Mouse (Mus musculus) ES-E14 (cell line): ENCODE results near the gene Cisd1. TPM values are rescaled to one million over a fixed set of nuclear protein-coding genes. Genes with fewer than 3 reads are reported as not detected.

Experiments
- DNase-seq: peaks from one replicate; pipeline ENCODE4 v3.0.0-alpha.2; 2013; ENCODE audit warnings: low read depth, low spot score
- H3K27ac ChIP-seq: 2 replicates; pipeline ENCODE4 v1.5.1; 2012; ENCODE audit warnings: low read depth, mild to moderate bottlenecking, low read length, moderate library complexity, mixed read lengths; ENCODE audit not compliant: poor library complexity, insufficient read depth, severe bottlenecking
- H3K36me3 ChIP-seq: 2 replicates; pipeline ENCODE4 v1.6.1; 2012; ENCODE audit warnings: mild to moderate bottlenecking, low read length, moderate library complexity, mixed read lengths; ENCODE audit not compliant: control insufficient read depth, poor library complexity, insufficient read depth, severe bottlenecking
- H3K4me1 ChIP-seq, 2 experiments: fragments of 150-350 bp in 1 of 2; sonication (generic) in 1 of 2; 2 replicates each; pipeline ENCODE4 v1.6.1; 2012; ENCODE audit warnings: low read length in 2 of 2, mild to moderate bottlenecking in 1 of 2, mixed read lengths in 1 of 2; ENCODE audit not compliant: control insufficient read depth in 2 of 2, insufficient read depth in 2 of 2, poor library complexity in 1 of 2
- H3K4me3 ChIP-seq, 2 experiments: fragments of 150-350 bp in 1 of 2; sonication (generic) in 1 of 2; 2 replicates each; pipeline ENCODE4 v1.5.1; 2012; ENCODE audit warnings: low read length in 2 of 2, low read depth in 1 of 2, mild to moderate bottlenecking in 1 of 2, mixed read lengths in 1 of 2; ENCODE audit not compliant: insufficient read depth in 1 of 2, poor library complexity in 1 of 2, severe bottlenecking in 1 of 2
- H3K9ac ChIP-seq: 2 replicates; pipeline ENCODE4 v1.6.1; 2012; ENCODE audit warnings: low read depth, mild to moderate bottlenecking, low read length, mixed read lengths; ENCODE audit not compliant: poor library complexity, insufficient read depth, severe bottlenecking
- H3K9me3 ChIP-seq: fragments of 150-350 bp; sonication (generic); 2 replicates; pipeline ENCODE4 v1.6.1; 2012; ENCODE audit warnings: low read depth, mild to moderate bottlenecking, low read length; ENCODE audit not compliant: control insufficient read depth, insufficient read depth
- CHD2 ChIP-seq: IDR thresholded peaks from 2 replicates; pipeline ENCODE4 v1.6.1; 2014; ENCODE audit warnings: mild to moderate bottlenecking, low read depth, low read length, inconsistent platforms
- HCFC1 ChIP-seq: IDR thresholded peaks from 2 replicates; pipeline ENCODE4 v1.6.1; 2012; ENCODE audit warnings: low read length, inconsistent platforms, borderline replicate concordance; ENCODE audit not compliant: insufficient read depth
- MAFK ChIP-seq: IDR thresholded peaks from 2 replicates; pipeline ENCODE4 v1.6.1; 2014; ENCODE audit warnings: mild to moderate bottlenecking, low read depth, low read length, inconsistent platforms; ENCODE audit not compliant: insufficient read depth
- ZC3H11A ChIP-seq: IDR thresholded peaks from 2 replicates; pipeline ENCODE4 v1.6.1; 2012; ENCODE audit warnings: low read depth, mild to moderate bottlenecking, inconsistent platforms, low read length, borderline replicate concordance
- ZNF384 ChIP-seq: IDR thresholded peaks from 2 replicates; pipeline ENCODE4 v1.6.1; 2012; ENCODE audit warnings: low read depth, low read length, inconsistent platforms
- in situ Hi-C, 2 experiments: fragments of 600-800 bp; cut with MboI; formaldehyde crosslinking; loops; one replicate each; pipeline ENCODE4 v1.15.1; 2025; ENCODE audit warnings: low sequenced_read_pairs in 2 of 2, inconsistent platforms in 1 of 2; ENCODE audit not compliant: unreplicated experiment in 2 of 2
- total RNA-seq: library from RNA; depleted of rRNA; stranded (reverse); fragments of 300-350 nt; gene quantifications from 2 replicates; pipeline ENCODE4 v1.2.3, GENCODE M21; 2012

The Cisd1 gene
- total RNA-seq, 1 experiment, result 158 TPM

- Histone ChIP-seq H3K36me3 (no peaks in the 10 kb centered on the region), H3K4me3 (no peak overlapping the region), H3K4me1 (peaks cover 0 to 6% of the 10 kb centered on the region in 2 experiments; a peak in 1 of 4 replicates), H3K27ac (no peak overlapping the region), H3K9me3 (no peaks in the 10 kb centered on the region), H3K9ac (no peak overlapping the region)
- TF ChIP-seq HCFC1, result no peak
- TF ChIP-seq ZC3H11A, result no peak
- peak; percentile 47; the same call in 1 of the 2 replicates for TF ChIP-seq CHD2
- in situ Hi-C loops, result no loop called here
- peak; percentile 40 for DNase-seq
These were observed 34.5 kb downstream of the Cisd1 start for GRCm38 (mm10) chr10:71310288-71310687.

DNA sequence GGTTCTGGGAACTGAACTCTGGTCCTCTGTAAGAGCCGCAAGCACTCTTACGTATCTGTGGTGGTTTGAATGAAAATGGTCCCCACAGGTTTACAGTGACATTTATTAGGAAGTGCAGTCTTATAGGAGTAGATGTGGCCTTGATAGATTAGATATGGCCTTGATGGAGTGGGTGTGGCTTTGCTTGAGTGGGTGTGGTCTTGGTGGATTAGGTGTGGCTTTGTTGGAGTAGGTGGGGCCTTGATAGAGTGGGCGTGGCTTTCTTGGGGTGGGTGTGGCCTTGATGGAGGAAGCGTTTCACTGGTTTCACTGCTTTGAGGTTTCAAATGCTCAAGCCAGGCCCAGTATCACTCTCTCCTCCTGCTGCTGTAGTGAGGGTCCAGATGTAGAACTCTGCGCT, 36.6 kb downstream of the Cisd1 start:
- in situ Hi-C loops, result no loop called here
- DNase-seq, result no peak
- TF ChIP-seq ZC3H11A, result no peak
- no peak for TF ChIP-seq MAFK
- TF ChIP-seq ZNF384, result no peak
- H3K4me3 ChIP-seq, result no peak overlapping the region
- no peak overlapping the region for H3K9ac ChIP-seq
- H3K27ac ChIP-seq, result no peak overlapping the region
- no peaks in the 10 kb centered on the region for H3K9me3 ChIP-seq
- no peaks in the 10 kb centered on the region for H3K36me3 ChIP-seq
- H3K4me1 ChIP-seq, result peaks cover 0 to 6% of the 10 kb centered on the region in 2 experiments; a peak in 1 of 4 replicates

GRCm38 (mm10) chr10:71306759-71307158, 38.0 kb downstream of the Cisd1 start:
- H3K4me1 ChIP-seq, result peaks cover 2 to 6% of the 10 kb centered on the region in 2 experiments; a peak in 2 of 4 replicates
- DNase-seq, result no peak
- no peak overlapping the region for H3K27ac ChIP-seq
- no peak overlapping the region for H3K9ac ChIP-seq
- no peaks in the 10 kb centered on the region for H3K36me3 ChIP-seq
- no peaks in the 10 kb centered on the region for H3K9me3 ChIP-seq
- no peak overlapping the region for H3K4me3 ChIP-seq
- in situ Hi-C loops, result no loop called here
- TF ChIP-seq HCFC1 (no peak), ZNF384 (0 out of 2 replicates have a peak, but pooled peaks have one; percentile 36)

DNA sequence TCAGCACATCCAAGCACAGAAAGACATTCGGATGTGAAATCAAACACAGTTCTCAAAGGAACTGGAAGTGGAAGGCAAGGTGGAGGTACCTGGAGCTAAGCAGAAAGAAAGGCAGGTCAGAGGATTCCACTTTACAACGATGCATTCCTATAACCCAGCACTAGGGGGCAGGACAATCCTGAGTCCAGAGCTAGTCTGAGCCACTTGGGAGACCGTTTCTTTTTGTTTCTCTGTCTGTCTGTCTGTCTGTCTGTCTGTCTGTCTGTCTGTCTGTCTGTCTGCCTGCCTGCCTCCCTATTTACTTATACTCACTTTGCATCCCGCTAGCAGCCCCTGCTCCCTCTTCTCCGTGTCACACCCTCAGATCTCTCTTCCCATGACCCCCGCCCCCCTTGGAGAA, 38.6 kb downstream of the Cisd1 start:
- Histone ChIP-seq H3K9me3 (no peaks in the 10 kb centered on the region), H3K4me1 (peaks cover 2 to 6% of the 10 kb centered on the region in 2 experiments; a peak in 2 of 4 replicates), H3K27ac (no peak overlapping the region), H3K36me3 (no peaks in the 10 kb centered on the region), H3K4me3 (peak overlapping the region in 1 of 2 experiments; percentile 30; a peak in 1 of 4 replicates), H3K9ac (no peak overlapping the region)
- in situ Hi-C loops, result no loop called here
- no peak for TF ChIP-seq ZNF384
- TF ChIP-seq ZC3H11A, result peak; percentile 24; the same call in 1 of the 2 replicates
- no peak for TF ChIP-seq HCFC1
- no peak for TF ChIP-seq CHD2
- no peak for TF ChIP-seq MAFK
- DNase-seq, result no peak

DNA sequence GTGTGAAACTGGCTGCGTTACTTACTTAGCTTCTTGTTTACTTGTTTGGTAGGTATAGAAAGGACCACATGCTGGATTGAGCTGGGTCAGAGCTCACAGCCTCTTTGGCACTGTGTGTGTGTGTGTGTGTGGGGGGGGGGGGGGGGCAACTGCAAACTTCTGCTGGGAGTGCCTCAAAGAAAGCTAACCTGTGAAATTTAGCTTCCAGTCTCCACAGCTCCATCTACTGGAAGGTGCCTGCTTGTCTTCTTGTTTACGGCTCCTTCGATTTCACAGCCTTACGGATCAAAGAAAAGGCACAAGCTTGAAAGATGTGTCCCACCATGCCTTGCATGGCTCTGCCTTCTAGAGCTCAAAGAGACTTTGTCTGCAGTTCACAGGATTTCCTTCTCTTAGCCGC, 42.3 kb downstream of the Cisd1 start:
- TF ChIP-seq ZC3H11A (no peak), CHD2 (no peak), HCFC1 (no peak), MAFK (no peak), ZNF384 (no peak)
- in situ Hi-C loops, result no loop called here
- H3K27ac ChIP-seq, result no peak overlapping the region
- no peak overlapping the region for H3K9ac ChIP-seq
- H3K4me1 ChIP-seq, result peaks cover 2 to 8% of the 10 kb centered on the region in 2 experiments; a peak in 2 of 4 replicates
- no peaks in the 10 kb centered on the region for H3K9me3 ChIP-seq
- H3K4me3 ChIP-seq, result no peak overlapping the region
- no peaks in the 10 kb centered on the region for H3K36me3 ChIP-seq
- DNase-seq, result no peak
